Comparison of ENCODE assay signal across 9 mouse cellular contexts in the genomic region with DNA sequence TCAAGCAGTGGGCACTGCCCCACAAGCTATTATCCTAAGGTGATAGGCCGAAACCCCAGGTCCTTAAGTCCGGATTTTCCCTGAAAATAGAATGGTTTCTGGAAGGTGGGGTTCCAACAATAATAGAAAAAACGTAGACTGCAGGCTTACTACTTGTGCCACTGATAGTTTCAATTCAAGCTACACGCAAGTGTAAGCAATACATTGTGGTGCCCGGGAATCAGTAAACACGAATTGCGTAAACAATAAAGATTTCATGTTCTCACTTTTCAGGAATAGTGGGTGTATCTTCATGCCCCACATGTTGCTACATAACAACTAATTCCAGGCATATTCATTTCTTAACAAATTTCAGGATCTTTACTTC. TPM values are rescaled to one million over a fixed set of nuclear protein-coding genes. Genes with fewer than 3 reads are reported as not detected.
A peak's percentile ranks its signal among the peaks of the same experiment; 100 is the strongest.
DNase-seq lines count a peak whose midpoint lies in the region; ATAC-seq and TF ChIP-seq lines count a peak whose summit lies in the region.
"Had no signal": no experiment of that assay in that cellular context is flagged by ENCODE, and none has a peak within 500 bp of the region (broad histone marks: within the 10 kb centered on the region; RNA-seq: fewer than 3 reads in every experiment).

No protein-coding gene starts in this region.

- peak overlapping the region; percentile 33; the same call in 1 of the 2 replicates for H3K27ac ChIP-seq in lung, embryonic 14.5 days (ENCODE audit: low read depth)
- peak overlapping the region; percentile 69 for H3K27ac ChIP-seq in embryonic facial prominence, embryonic 15.5 days (replicated peaks)
- no peak overlapping the region for H3K27ac ChIP-seq in intestine, postnatal 0 days (ENCODE audit: low read depth, low read length)
- peak overlapping the region; percentile 22; the same call in 1 of the 2 replicates for H3K27ac ChIP-seq in neural tube, embryonic 14.5 days (ENCODE audit: low read depth, low read length)

- no peaks in the 10 kb centered on the region for H3K27me3 ChIP-seq in lung, embryonic 14.5 days (ENCODE audit: insufficient read depth, low read length)
- H3K27me3 ChIP-seq in embryonic facial prominence, embryonic 15.5 days, result 0 out of 2 replicates have a peak, but pooled peaks cover 4% of the 10 kb centered on the region
- no peaks in the 10 kb centered on the region for H3K27me3 ChIP-seq in intestine, postnatal 0 days (replicated peaks; ENCODE audit: control insufficient read depth, insufficient read depth, low read length)
- no peaks in the 10 kb centered on the region for H3K27me3 ChIP-seq in neural tube, embryonic 14.5 days (ENCODE audit: control insufficient read depth, insufficient read depth, low read length)

- H3K4me2 ChIP-seq in lung, embryonic 14.5 days, result peak overlapping the region; percentile 60
- H3K4me2 ChIP-seq in embryonic facial prominence, embryonic 15.5 days (replicated peaks), result peak overlapping the region; percentile 47
- H3K4me2 ChIP-seq in intestine, postnatal 0 days (replicated peaks; ENCODE audit: low read depth), result peak overlapping the region; percentile 59
- H3K4me2 ChIP-seq in neural tube, embryonic 14.5 days (ENCODE audit: low read depth, low read length), result peak overlapping the region; percentile 43

- no peaks in the 10 kb centered on the region for H3K9me3 ChIP-seq in lung, embryonic 14.5 days (ENCODE audit: low read depth, low read length)
- no peaks in the 10 kb centered on the region for H3K9me3 ChIP-seq in embryonic facial prominence, embryonic 15.5 days (replicated peaks)
- no peaks in the 10 kb centered on the region for H3K9me3 ChIP-seq in intestine, postnatal 0 days (ENCODE audit: control insufficient read depth)
- H3K9me3 ChIP-seq in neural tube, embryonic 14.5 days (ENCODE audit: control insufficient read depth, low read length), result no peaks in the 10 kb centered on the region

- H3K4me1 ChIP-seq in lung, embryonic 14.5 days (ENCODE audit: insufficient read depth), result no peaks in the 10 kb centered on the region
- no peaks in the 10 kb centered on the region for H3K4me1 ChIP-seq in embryonic facial prominence, embryonic 15.5 days
- no peaks in the 10 kb centered on the region for H3K4me1 ChIP-seq in intestine, postnatal 0 days (replicated peaks; ENCODE audit: control insufficient read depth, insufficient read depth, low read length)
- no peaks in the 10 kb centered on the region for H3K4me1 ChIP-seq in neural tube, embryonic 14.5 days (ENCODE audit: control insufficient read depth, insufficient read depth, low read length)

- TF ChIP-seq CTCF in lung, embryonic 14.5 days (IDR thresholded peaks at IDR 0.05; ENCODE audit: low read depth), result no peak
- no peak for TF ChIP-seq CTCF in intestine, postnatal 0 days (IDR thresholded peaks at IDR 0.05; ENCODE audit: low read depth)

- H3K9ac ChIP-seq in lung, embryonic 14.5 days, result no peak overlapping the region
- H3K9ac ChIP-seq in embryonic facial prominence, embryonic 15.5 days, result no peak overlapping the region
- no peak overlapping the region for H3K9ac ChIP-seq in intestine, postnatal 0 days (ENCODE audit: low read depth, low read length)
- no peak overlapping the region for H3K9ac ChIP-seq in neural tube, embryonic 14.5 days (replicated peaks; ENCODE audit: low read depth, low read length)

- DNase-seq in lung, embryonic 14.5 days, result no peak
- no peak for DNase-seq in lung, postnatal 25 days (ENCODE audit: low spot score)
- no peak for DNase-seq in right cerebral cortex, postnatal 14 days
- DNase-seq in kidney, adult 11 months, result no peak
- no peak for DNase-seq in Muller cell, postnatal 12 days (ENCODE audit: inconsistent ontology term)

- ATAC-seq in lung, embryonic 14.5 days (ENCODE audit: insufficient read depth), result 0 out of 2 replicates have a peak, but pooled peaks have one; percentile 2
- ATAC-seq in embryonic facial prominence, embryonic 15.5 days (ENCODE audit: insufficient number of reproducible peaks, low FRiP score, low TSS enrichment, low read depth), result no peak
- no peak for ATAC-seq in intestine, postnatal 0 days
- ATAC-seq in neural tube, embryonic 14.5 days (ENCODE audit: low read depth), result no peak; the same call in 1 of the 2 replicates

- WGBS in lung, embryonic 14.5 days, result 24% methylated on average over 7 of the region's 7 CpGs
- 23% methylated on average over 7 of the region's 7 CpGs for WGBS in embryonic facial prominence, embryonic 15.5 days
- WGBS in intestine, postnatal 0 days, result 32% methylated on average over 7 of the region's 7 CpGs
- 33% methylated on average over 7 of the region's 7 CpGs for WGBS in neural tube, embryonic 14.5 days

- peak overlapping the region; percentile 53 for H3K4me3 ChIP-seq in lung, embryonic 14.5 days (ENCODE audit: low read depth, low read length)
- H3K4me3 ChIP-seq in embryonic facial prominence, embryonic 15.5 days (replicated peaks), result peak overlapping the region; percentile 55
- peak overlapping the region; percentile 54 for H3K4me3 ChIP-seq in intestine, postnatal 0 days (ENCODE audit: low read depth, low read length)
- H3K4me3 ChIP-seq in neural tube, embryonic 14.5 days (ENCODE audit: low read depth, low read length), result peak overlapping the region; percentile 49

- no peaks in the 10 kb centered on the region for H3K36me3 ChIP-seq in lung, embryonic 14.5 days (ENCODE audit: insufficient read depth)
- H3K36me3 ChIP-seq in embryonic facial prominence, embryonic 15.5 days, result no peaks in the 10 kb centered on the region
- H3K36me3 ChIP-seq in intestine, postnatal 0 days (ENCODE audit: control insufficient read depth, insufficient read depth), result no peaks in the 10 kb centered on the region
- no peaks in the 10 kb centered on the region for H3K36me3 ChIP-seq in neural tube, embryonic 14.5 days (ENCODE audit: control insufficient read depth, insufficient read depth, low read length)

RNA-seq across cellular contexts. Expression of a gene that starts 0.4 kb away (rescaled TPM):
- 50.4 and 55.1 TPM in 2 replicates for polyA plus RNA-seq in lung, embryonic 14.5 days (2014; fragmentation: Nextera tagmentation; extraction: Ambion mirVana)
- polyA plus RNA-seq in embryonic facial prominence, embryonic 15.5 days (2015; fragmentation: Nextera tagmentation; extraction: Ambion mirVana), result 52.1 and 58.3 TPM in 2 replicates
- polyA plus RNA-seq in intestine, postnatal 0 days (2015; fragmentation: Nextera tagmentation; extraction: Ambion mirVana), result 44.3 and 44.9 TPM in 2 replicates
- polyA plus RNA-seq in neural tube, embryonic 14.5 days (2014; fragmentation: Nextera tagmentation; extraction: Ambion mirVana), result 36.5 and 39.1 TPM in 2 replicates

RNA-seq across cellular contexts. Expression of a gene that starts 31.5 kb away (rescaled TPM):
- 2.5 and 3.1 TPM in 2 replicates for polyA plus RNA-seq in lung, embryonic 14.5 days (2014; fragmentation: Nextera tagmentation; extraction: Ambion mirVana)
- polyA plus RNA-seq in embryonic facial prominence, embryonic 15.5 days (2015; fragmentation: Nextera tagmentation; extraction: Ambion mirVana), result 3.4 and 4.4 TPM in 2 replicates
- 1.4 and 1.6 TPM in 2 replicates for polyA plus RNA-seq in intestine, postnatal 0 days (2015; fragmentation: Nextera tagmentation; extraction: Ambion mirVana)
- 0.55 and 0.59 TPM in 2 replicates for polyA plus RNA-seq in neural tube, embryonic 14.5 days (2014; fragmentation: Nextera tagmentation; extraction: Ambion mirVana)

RNA-seq across cellular contexts. Expression of a gene that starts 41.0 kb away (rescaled TPM):
- polyA plus RNA-seq in lung, embryonic 14.5 days (2014; fragmentation: Nextera tagmentation; extraction: Ambion mirVana), result not detected in 2 replicates
- polyA plus RNA-seq in embryonic facial prominence, embryonic 15.5 days (2015; fragmentation: Nextera tagmentation; extraction: Ambion mirVana), result not detected in 2 replicates
- not detected in 2 replicates for polyA plus RNA-seq in intestine, postnatal 0 days (2015; fragmentation: Nextera tagmentation; extraction: Ambion mirVana)
- polyA plus RNA-seq in neural tube, embryonic 14.5 days (2014; fragmentation: Nextera tagmentation; extraction: Ambion mirVana), result not detected in 2 replicates
- polyA plus RNA-seq: large intestine, adult 2 months had no signal

RNA-seq across cellular contexts. Expression of a gene that starts 45.3 kb away (rescaled TPM):
- 17.1 and 17.9 TPM in 2 replicates for polyA plus RNA-seq in lung, embryonic 14.5 days (2014; fragmentation: Nextera tagmentation; extraction: Ambion mirVana)
- 14.2 and 15.3 TPM in 2 replicates for polyA plus RNA-seq in embryonic facial prominence, embryonic 15.5 days (2015; fragmentation: Nextera tagmentation; extraction: Ambion mirVana)
- 4.6 and 6.1 TPM in 2 replicates for polyA plus RNA-seq in intestine, postnatal 0 days (2015; fragmentation: Nextera tagmentation; extraction: Ambion mirVana)
- polyA plus RNA-seq in neural tube, embryonic 14.5 days (2014; fragmentation: Nextera tagmentation; extraction: Ambion mirVana), result 2.7 and 5.1 TPM in 2 replicates

RNA-seq across cellular contexts. Expression of a gene that starts 46.0 kb away (rescaled TPM):
- polyA plus RNA-seq in lung, embryonic 14.5 days (2014; fragmentation: Nextera tagmentation; extraction: Ambion mirVana), result not detected in 2 replicates
- not detected in 2 replicates for polyA plus RNA-seq in embryonic facial prominence, embryonic 15.5 days (2015; fragmentation: Nextera tagmentation; extraction: Ambion mirVana)
- not detected in 2 replicates for polyA plus RNA-seq in intestine, postnatal 0 days (2015; fragmentation: Nextera tagmentation; extraction: Ambion mirVana)
- polyA plus RNA-seq in neural tube, embryonic 14.5 days (2014; fragmentation: Nextera tagmentation; extraction: Ambion mirVana), result not detected in 2 replicates
- polyA plus RNA-seq: large intestine, adult 2 months had no signal
